Mouse (Mus musculus): ENCODE measurements around the gene Ssr2.

DNA sequence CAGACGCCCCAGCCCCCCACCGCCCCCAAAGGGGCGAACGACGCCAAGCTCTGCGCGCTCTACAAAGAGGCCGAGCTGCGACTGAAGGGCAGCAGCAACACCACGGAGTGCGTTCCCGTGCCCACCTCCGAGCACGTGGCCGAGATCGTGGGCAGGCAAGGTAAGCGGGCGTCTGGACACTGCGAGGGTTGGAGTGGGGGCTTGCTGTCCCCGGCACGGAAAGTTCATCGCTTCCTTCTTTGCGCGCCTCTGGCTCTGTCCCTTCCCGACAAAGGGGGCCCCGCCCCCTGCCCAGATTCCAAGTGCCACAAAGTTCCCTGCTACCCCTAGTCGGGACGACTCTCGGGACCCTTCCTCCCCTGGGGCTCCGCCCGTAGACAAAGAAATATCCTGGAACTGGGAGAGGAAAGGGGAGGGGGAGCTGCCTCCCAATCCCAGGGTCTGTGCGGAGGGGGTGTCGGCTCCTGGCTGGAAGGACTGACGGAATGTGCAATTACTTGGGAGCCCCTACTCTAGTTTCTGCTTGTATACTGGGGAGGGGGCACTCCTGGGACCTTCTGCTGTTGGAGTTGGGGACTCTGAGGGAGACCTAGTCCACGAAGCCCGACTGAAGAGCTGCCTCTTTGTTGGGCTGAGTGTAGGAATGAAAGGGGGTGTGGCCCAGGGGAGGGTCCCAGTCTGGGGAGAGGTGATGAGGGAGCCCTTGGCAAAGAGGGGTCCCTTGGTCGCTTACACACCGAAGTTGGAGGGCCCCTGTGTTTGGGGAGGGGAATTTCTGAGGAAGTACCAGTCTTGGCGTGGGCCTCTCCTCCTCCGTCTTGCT lies 42.8 kb upstream of the Ssr2 start:
- no peak for TF ChIP-seq MAX (IDR thresholded peaks at IDR 0.05; ENCODE audit: low read depth)
- peak; percentile 52 for TF ChIP-seq POLR2A (IDR thresholded peaks at IDR 0.05; ENCODE audit: insufficient read length, low read depth)
- no peak for TF ChIP-seq USF1 (IDR thresholded peaks at IDR 0.05; ENCODE audit: low read depth)
